Mouse (Mus musculus) stomach, embryonic 14.5 days (tissue): ENCODE data around the gene Gast. TPM values are rescaled to one million over a fixed set of nuclear protein-coding genes. Genes with fewer than 3 reads are reported as not detected.
A peak's percentile ranks its signal among the peaks of the same experiment; 100 is the strongest.

Experiments
- ATAC-seq: fragments of 200-750 bp; cut with Nextera tagmentation; 2 replicates; pipeline ENCODE4 v1.8.0; 2017; ENCODE audit warnings: low read depth, moderate TSS enrichment; ENCODE audit not compliant: insufficient number of reproducible peaks, insufficient read depth, low FRiP score
- H3K27ac ChIP-seq: fragments of 300-500 bp; sonication (generic); 2 replicates; pipeline ENCODE4 v1.5.1; 2014; ENCODE audit warnings: mild to moderate bottlenecking, low read length, moderate library complexity, mixed read lengths
- H3K27me3 ChIP-seq: fragments of 300-500 bp; sonication (generic); 2 replicates; pipeline ENCODE4 v1.6.1; 2014; ENCODE audit warnings: low read length, control low read depth, mixed read lengths; ENCODE audit not compliant: control insufficient read depth, insufficient read depth
- H3K36me3 ChIP-seq: fragments of 300-500 bp; sonication (generic); 2 replicates; pipeline ENCODE4 v1.6.1; 2014; ENCODE audit warnings: mild to moderate bottlenecking, control low read depth, low read length, moderate library complexity, mixed read lengths; ENCODE audit not compliant: control insufficient read depth, insufficient read depth
- H3K4me1 ChIP-seq: fragments of 300-500 bp; sonication (generic); 2 replicates; pipeline ENCODE4 v1.6.1; 2014; ENCODE audit warnings: low read length, control low read depth, mixed read lengths; ENCODE audit not compliant: control insufficient read depth, insufficient read depth
- H3K4me2 ChIP-seq: fragments of 300-500 bp; sonication (generic); replicated peaks from 2 replicates; pipeline ENCODE4 v1.6.1; 2014; ENCODE audit warnings: low read depth, low read length, control low read depth
- H3K4me3 ChIP-seq: fragments of 300-500 bp; sonication (generic); 2 replicates; pipeline ENCODE4 v1.5.1; 2014; ENCODE audit warnings: low read depth, low read length, control low read depth
- H3K9ac ChIP-seq: fragments of 300-500 bp; sonication (generic); replicated peaks from 2 replicates; pipeline ENCODE4 v1.6.1; 2014; ENCODE audit warnings: low read depth, mild to moderate bottlenecking, control low read depth, low read length, moderate library complexity, mixed read lengths
- H3K9me3 ChIP-seq: fragments of 300-500 bp; sonication (generic); 2 replicates; pipeline ENCODE4 v1.6.1; 2016; ENCODE audit warnings: low read depth, low read length, control low read depth; ENCODE audit not compliant: control insufficient read depth
- WGBS: fragments of 180-500 bp; shearing (Covaris S2); extraction: QIAGEN DNeasy Blood & Tissue Kit; methylation state at CpG from one replicate; pipeline ENCODE4 v1.1.7; 2014; 5-methylcytosine and 5-hydroxymethylcytosine counted together
- polyA plus RNA-seq: library from polyadenylated mRNA; unstranded; fragments of >200 nt; fragmentation: Nextera tagmentation; extraction: Ambion mirVana; gene quantifications from 2 replicates; pipeline ENCODE4 v1.2.1, GENCODE M21; 2014

The Gast gene
- polyA plus RNA-seq: 6.9 and 13.2 TPM in 2 replicates

- ATAC-seq: no peak
- H3K4me2 ChIP-seq: no peak within 1 kb of the TSS
- H3K9ac ChIP-seq: no peak within 1 kb of the TSS
- no peaks in the 10 kb centered on the region for H3K9me3 ChIP-seq
- H3K27me3 ChIP-seq: no peaks in the 10 kb centered on the region
- H3K27ac ChIP-seq: no peak within 1 kb of the TSS
- H3K4me3 ChIP-seq: no peak within 1 kb of the TSS
- H3K4me1 ChIP-seq: peaks cover 5% of the 10 kb centered on the region; the same call in 1 of the 2 replicates
- 83% methylated on average over 6 of the region's 6 CpGs for WGBS
- H3K36me3 ChIP-seq: no peaks in the 10 kb centered on the region
Observed at GRCm38 (mm10) chr11:100333944-100334457, at the start of gene Gast. TSS of gene Gast (plus strand) at chr11:100334407.

GRCm38 (mm10) chr11:100284988-100285387 is 49.2 kb upstream of the Gast start:
- ATAC-seq: peak; percentile 29; the same call in 1 of the 2 replicates
- Histone ChIP-seq H3K27ac (peak overlapping the region; percentile 27; the same call in 1 of the 2 replicates), H3K4me3 (no peak overlapping the region), H3K36me3 (no peaks in the 10 kb centered on the region), H3K27me3 (no peaks in the 10 kb centered on the region), H3K9ac (no peak overlapping the region), H3K9me3 (no peaks in the 10 kb centered on the region), H3K4me2 (no peak overlapping the region), H3K4me1 (0 out of 2 replicates have a peak, but pooled peaks cover 4% of the 10 kb centered on the region)
- WGBS: 62% methylated on average over 4 of the region's 4 CpGs

GRCm38 (mm10) chr11:100287024-100287423 is 47.2 kb upstream of the Gast start:
- H3K4me2 ChIP-seq: no peak overlapping the region
- ATAC-seq: peak; percentile 84
- 40% methylated on average over 10 of the region's 10 CpGs for WGBS
- no peaks in the 10 kb centered on the region for H3K9me3 ChIP-seq
- peaks cover 12% of the 10 kb centered on the region; the same call in 1 of the 2 replicates for H3K4me1 ChIP-seq
- no peaks in the 10 kb centered on the region for H3K36me3 ChIP-seq
- no peak overlapping the region for H3K9ac ChIP-seq
- H3K27ac ChIP-seq: peak overlapping the region; percentile 92
- no peak overlapping the region for H3K4me3 ChIP-seq
- no peaks in the 10 kb centered on the region for H3K27me3 ChIP-seq

- Histone ChIP-seq H3K27ac (peak overlapping the region; percentile 77), H3K4me2 (no peak overlapping the region), H3K4me3 (no peak overlapping the region), H3K9ac (no peak overlapping the region), H3K36me3 (no peaks in the 10 kb centered on the region), H3K27me3 (no peaks in the 10 kb centered on the region), H3K4me1 (peaks cover 12% of the 10 kb centered on the region; the same call in 1 of the 2 replicates), H3K9me3 (no peaks in the 10 kb centered on the region)
- 53% methylated on average over 6 of the region's 6 CpGs for WGBS
- ATAC-seq: 0 out of 2 replicates have a peak, but pooled peaks have one; percentile 8
Observed at GRCm38 (mm10) chr11:100288942-100289341, 45.3 kb upstream of the Gast start.

GRCm38 (mm10) chr11:100290235-100290634 is 44.0 kb upstream of the Gast start:
- peaks cover 12% of the 10 kb centered on the region; the same call in 1 of the 2 replicates for H3K4me1 ChIP-seq
- 28% methylated on average over 5 of the region's 5 CpGs for WGBS
- H3K4me2 ChIP-seq: no peak overlapping the region
- no peak overlapping the region for H3K4me3 ChIP-seq
- ATAC-seq: no peak
- H3K9ac ChIP-seq: no peak overlapping the region
- H3K9me3 ChIP-seq: no peaks in the 10 kb centered on the region
- H3K27me3 ChIP-seq: no peaks in the 10 kb centered on the region
- H3K36me3 ChIP-seq: no peaks in the 10 kb centered on the region
- H3K27ac ChIP-seq: peak overlapping the region; percentile 77

GRCm38 (mm10) chr11:100292884-100293283 is 41.3 kb upstream of the Gast start:
- Histone ChIP-seq H3K4me1 (peaks cover 8% of the 10 kb centered on the region; the same call in 1 of the 2 replicates), H3K9ac (no peak overlapping the region), H3K27ac (no peak overlapping the region), H3K4me2 (no peak overlapping the region), H3K4me3 (no peak overlapping the region), H3K9me3 (no peaks in the 10 kb centered on the region), H3K36me3 (no peaks in the 10 kb centered on the region), H3K27me3 (no peaks in the 10 kb centered on the region)
- WGBS: 61% methylated on average over 6 of the region's 6 CpGs
- no peak for ATAC-seq

- WGBS: 4% methylated on average over 10 of the region's 10 CpGs
- Histone ChIP-seq H3K4me1 (peaks cover 11% of the 10 kb centered on the region; the same call in 1 of the 2 replicates), H3K4me3 (no peak overlapping the region), H3K27me3 (no peaks in the 10 kb centered on the region), H3K4me2 (no peak overlapping the region), H3K36me3 (no peaks in the 10 kb centered on the region), H3K27ac (no peak overlapping the region), H3K9me3 (no peaks in the 10 kb centered on the region), H3K9ac (no peak overlapping the region)
- ATAC-seq: peak; percentile 39; the same call in 1 of the 2 replicates
Observed at GRCm38 (mm10) chr11:100295308-100295707, 38.9 kb upstream of the Gast start.

GRCm38 (mm10) chr11:100297801-100298200 is 36.4 kb upstream of the Gast start:
- H3K36me3 ChIP-seq: no peaks in the 10 kb centered on the region
- no peak for ATAC-seq
- H3K4me1 ChIP-seq: 0 out of 2 replicates have a peak, but pooled peaks cover 5% of the 10 kb centered on the region
- H3K4me2 ChIP-seq: peak overlapping the region; percentile 32; the same call in 1 of the 2 replicates
- no peak overlapping the region for H3K27ac ChIP-seq
- H3K27me3 ChIP-seq: no peaks in the 10 kb centered on the region
- H3K9me3 ChIP-seq: no peaks in the 10 kb centered on the region
- H3K4me3 ChIP-seq: no peak overlapping the region
- no peak overlapping the region for H3K9ac ChIP-seq
- WGBS: 25% methylated on average over 5 of the region's 5 CpGs
